Mouse (Mus musculus) midbrain, embryonic 10.5 days (tissue): ENCODE data around the gene Oas1e. TPM values are rescaled to one million over a fixed set of nuclear protein-coding genes. Genes with fewer than 3 reads are reported as not detected.
"Not testable (repeated sequence)": the region's sequence is repeated elsewhere in the genome, so short reads cannot be mapped to it uniquely, and the experiment has no call there.

ENCODE experiments used
- DNase-seq: peaks from one replicate; pipeline ENCODE4 v3.0.0-alpha.2; 2017; ENCODE audit warnings: low spot score
- H3K27ac ChIP-seq: fragments of 300-500 bp; sonication (generic); replicated peaks from 2 replicates; pipeline ENCODE4 v1.5.1; 2016; ENCODE audit warnings: mild to moderate bottlenecking
- H3K27me3 ChIP-seq: fragments of 300-500 bp; sonication (generic); 2 replicates; pipeline ENCODE4 v1.6.1; 2016; ENCODE audit warnings: low read depth, mild to moderate bottlenecking; ENCODE audit not compliant: poor library complexity, severe bottlenecking
- H3K36me3 ChIP-seq: fragments of 300-500 bp; sonication (generic); 2 replicates; pipeline ENCODE4 v1.6.1; 2016; ENCODE audit warnings: mild to moderate bottlenecking, moderate library complexity
- H3K4me1 ChIP-seq: fragments of 300-500 bp; sonication (generic); 2 replicates; pipeline ENCODE4 v1.6.1; 2016
- H3K4me3 ChIP-seq: fragments of 300-500 bp; sonication (generic); 2 replicates; pipeline ENCODE4 v1.5.1; 2016; ENCODE audit warnings: mild to moderate bottlenecking, moderate library complexity
- H3K9me3 ChIP-seq: fragments of 300-500 bp; sonication (generic); replicated peaks from 2 replicates; pipeline ENCODE4 v1.6.1; 2016; ENCODE audit warnings: mild to moderate bottlenecking
- WGBS: fragments of 180-500 bp; shearing (Covaris S2); methylation state at CpG from one replicate; pipeline ENCODE4 v1.1.7; 2016; 5-methylcytosine and 5-hydroxymethylcytosine counted together
- polyA plus RNA-seq: library from polyadenylated mRNA; unstranded; fragments of >200 nt; fragmentation: Nextera tagmentation; extraction: Ambion mirVana; gene quantifications from 2 replicates; pipeline ENCODE4 v1.2.1, GENCODE M21; 2016

Oas1e gene
- polyA plus RNA-seq: 0.11 TPM in 1 of 2 replicates, not detected in the other

DNA sequence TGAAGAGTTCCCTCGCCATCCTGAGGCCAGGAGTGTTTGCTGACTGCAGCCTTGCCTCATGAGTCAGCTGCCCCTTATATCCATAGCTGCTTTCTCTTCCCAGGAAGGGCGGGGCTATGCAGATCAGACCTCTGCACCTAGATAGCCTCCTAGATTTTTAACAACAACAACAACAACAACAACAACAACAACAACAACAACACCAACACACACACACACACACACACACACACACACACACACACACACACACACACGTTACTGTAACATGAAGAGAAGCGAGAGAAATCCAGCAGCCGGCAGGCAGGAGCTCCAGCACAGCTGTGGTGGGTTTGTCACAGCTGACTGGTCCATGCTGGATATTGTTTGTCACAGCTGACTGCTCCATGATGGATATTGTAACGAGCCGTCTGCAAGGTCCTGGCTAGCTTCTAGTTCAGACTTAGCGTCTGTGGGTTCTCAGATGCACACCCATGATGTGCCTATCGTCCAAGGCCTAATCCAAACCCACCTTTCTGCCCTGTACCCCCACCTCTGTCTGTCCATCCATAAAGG, at the start of gene Oas1e:
Gene Oas1e (minus strand): TSS at position 51 of the 555 bp plus-strand sequence.
- WGBS: 72% methylated on average over 9 of the region's 9 CpGs
- H3K27me3 ChIP-seq: not testable (repeated sequence)

DNA sequence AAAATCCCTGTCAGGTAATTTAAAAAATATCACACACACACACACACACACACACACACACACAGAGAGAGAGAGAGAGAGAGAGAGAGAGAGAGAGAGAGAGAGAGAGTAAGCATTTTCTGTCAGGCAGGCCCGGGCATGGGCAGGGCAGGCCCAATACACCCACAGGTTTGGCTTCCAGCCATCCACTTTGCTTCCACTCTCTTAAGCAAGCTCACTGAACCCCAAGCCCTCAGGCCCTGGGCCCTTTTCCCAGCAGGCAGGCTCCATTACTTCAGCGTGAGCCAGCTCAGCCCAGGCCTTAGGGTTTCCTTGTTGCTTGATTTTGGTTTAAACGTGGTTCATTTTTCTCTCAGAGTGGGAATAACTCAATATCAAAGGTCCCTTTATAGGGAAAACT, 49.4 kb upstream of the Oas1e start:
- no peaks in the 10 kb centered on the region for H3K4me1 ChIP-seq
- no peak overlapping the region for H3K4me3 ChIP-seq
- H3K27ac ChIP-seq: no peak overlapping the region
- no peaks in the 10 kb centered on the region for H3K27me3 ChIP-seq
- H3K36me3 ChIP-seq: no peaks in the 10 kb centered on the region
- H3K9me3 ChIP-seq: no peaks in the 10 kb centered on the region
- no peak for DNase-seq
- WGBS: 84% methylated on average over 3 of the region's 3 CpGs

More for the DNA sequence above, at the start of gene Oas1e:
- not testable (repeated sequence) for H3K27ac ChIP-seq, DNase-seq, H3K9me3 ChIP-seq, H3K4me1 ChIP-seq, H3K36me3 ChIP-seq, H3K4me3 ChIP-seq

DNA sequence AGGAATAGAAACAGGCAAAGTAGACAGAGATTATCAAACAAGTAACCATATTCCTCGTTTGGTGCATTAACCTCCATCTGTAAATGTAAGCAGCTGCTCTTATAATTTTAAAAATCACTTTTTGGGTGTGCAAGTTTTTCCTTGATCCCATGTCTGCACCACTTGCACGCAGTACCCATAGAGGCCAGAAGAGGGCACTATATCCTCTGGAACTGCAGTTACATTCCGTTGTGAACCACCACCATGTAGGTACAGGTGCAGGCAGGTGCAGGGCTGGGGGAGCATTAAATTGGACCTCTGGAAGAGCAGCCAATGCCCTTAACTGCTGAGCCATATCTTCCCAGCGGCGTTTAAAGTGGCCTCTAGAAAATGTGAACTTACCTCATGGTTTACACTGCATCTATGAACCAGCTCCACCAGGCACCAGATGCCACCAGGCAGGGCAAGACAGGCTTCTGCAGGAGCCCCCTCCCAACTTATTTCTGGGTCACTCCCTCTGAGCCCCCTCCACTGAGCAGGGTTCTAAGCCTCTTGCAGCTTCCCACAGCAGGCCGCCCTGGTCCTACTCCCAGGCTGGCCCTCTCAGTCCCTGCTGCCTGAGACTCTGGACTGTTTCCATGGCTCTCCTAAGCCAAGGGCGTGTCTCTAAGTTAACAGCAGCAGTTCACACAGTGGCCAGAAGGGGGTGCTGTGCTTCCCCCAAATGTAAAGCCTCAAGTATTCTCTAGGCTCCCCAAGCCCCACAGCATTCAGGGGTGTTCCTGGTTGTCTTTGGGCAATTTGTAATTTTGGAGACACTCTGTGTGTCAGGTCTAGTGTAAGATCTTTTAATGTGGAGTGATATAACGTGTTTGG, 41.6 kb upstream of the Oas1e start:
- no peak overlapping the region for H3K4me3 ChIP-seq
- no peak overlapping the region for H3K27ac ChIP-seq
- H3K27me3 ChIP-seq: peaks cover 21% of the 10 kb centered on the region
- DNase-seq: peak; percentile 51
- H3K36me3 ChIP-seq: no peaks in the 10 kb centered on the region
- 7% methylated on average over 8 of the region's 8 CpGs for WGBS
- H3K4me1 ChIP-seq: peaks cover 14% of the 10 kb centered on the region
- no peaks in the 10 kb centered on the region for H3K9me3 ChIP-seq

DNA sequence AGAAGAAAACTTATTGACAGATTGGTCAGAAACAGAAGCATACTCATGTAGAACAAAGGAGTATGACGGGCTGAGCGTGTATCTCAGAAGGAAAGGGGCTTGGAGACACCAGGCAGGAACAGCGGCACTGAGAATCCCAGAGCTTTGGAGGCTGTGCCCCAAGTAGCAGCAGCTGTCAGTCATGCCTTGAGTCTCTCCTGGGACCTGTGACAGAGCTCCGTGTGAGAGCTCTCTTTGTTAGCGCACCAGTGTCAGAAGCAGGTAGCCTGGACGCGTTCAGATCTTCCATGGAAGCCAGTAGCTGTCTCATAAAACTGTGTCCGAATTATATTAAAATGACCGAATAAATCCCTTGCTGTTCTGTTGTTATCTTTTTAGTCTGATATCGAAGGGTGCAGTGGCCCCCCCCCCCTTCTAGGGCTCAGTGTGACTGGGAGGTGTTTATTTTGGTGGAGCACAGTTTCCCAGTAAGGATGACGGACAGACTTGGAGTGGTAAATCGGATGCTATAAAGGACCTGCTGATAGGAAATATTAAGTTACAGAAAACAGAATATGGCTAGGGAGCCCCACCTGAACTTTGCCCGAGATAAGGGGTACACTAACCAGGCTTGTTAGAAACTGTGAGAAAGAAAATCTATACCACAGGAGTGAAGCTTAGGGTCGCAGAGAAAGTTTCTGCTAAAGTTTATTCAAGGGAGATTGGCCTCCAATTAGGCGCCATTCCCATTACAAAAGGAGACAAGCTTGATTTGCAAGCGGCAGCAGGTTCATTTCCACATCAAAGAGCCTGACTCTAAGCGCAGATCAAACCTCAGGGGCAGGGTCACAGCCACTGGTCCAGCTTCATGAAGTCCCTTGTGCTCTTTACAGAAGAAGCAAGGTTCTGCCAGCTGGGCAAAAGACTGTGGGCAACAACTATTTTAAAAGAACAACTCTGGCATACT, 38.3 kb upstream of the Oas1e start:
- peak overlapping the region; percentile 49; the same call in 1 of the 2 replicates for H3K27ac ChIP-seq
- H3K36me3 ChIP-seq: no peaks in the 10 kb centered on the region
- WGBS: 19% methylated on average over 17 of the region's 17 CpGs
- peaks cover 14% of the 10 kb centered on the region for H3K4me1 ChIP-seq
- peak overlapping the region; percentile 11; the same call in 1 of the 2 replicates for H3K4me3 ChIP-seq
- DNase-seq: peak; percentile 34
- H3K9me3 ChIP-seq: no peaks in the 10 kb centered on the region; the same call in 1 of the 2 replicates
- H3K27me3 ChIP-seq: peaks cover 21% of the 10 kb centered on the region

DNA sequence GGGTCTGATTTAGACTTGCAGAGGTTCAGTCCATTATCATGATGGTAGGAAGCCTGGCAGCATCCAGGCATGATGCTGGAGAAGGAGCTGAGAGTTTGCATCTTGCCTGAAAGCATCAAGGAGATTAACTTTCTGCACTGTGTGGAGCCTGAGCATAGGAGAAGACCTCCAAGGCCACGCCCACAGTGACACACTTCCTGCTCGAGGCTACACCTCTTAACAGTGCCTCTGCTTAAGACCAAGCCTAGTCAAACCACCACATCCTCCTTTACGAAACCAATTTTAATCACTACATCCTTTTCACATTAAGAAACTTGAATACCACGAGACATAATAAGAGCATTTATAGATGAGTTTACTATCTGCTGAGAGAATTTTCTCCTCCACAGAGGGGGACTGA, 35.7 kb upstream of the Oas1e start:
- DNase-seq: no peak
- H3K27ac ChIP-seq: no peak overlapping the region
- WGBS: 83% methylated on average over 4 of the region's 4 CpGs
- H3K27me3 ChIP-seq: peaks cover 17% of the 10 kb centered on the region
- H3K9me3 ChIP-seq: no peaks in the 10 kb centered on the region; the same call in 1 of the 2 replicates
- H3K4me3 ChIP-seq: no peak overlapping the region
- H3K36me3 ChIP-seq: no peaks in the 10 kb centered on the region
- peaks cover 14% of the 10 kb centered on the region for H3K4me1 ChIP-seq

DNA sequence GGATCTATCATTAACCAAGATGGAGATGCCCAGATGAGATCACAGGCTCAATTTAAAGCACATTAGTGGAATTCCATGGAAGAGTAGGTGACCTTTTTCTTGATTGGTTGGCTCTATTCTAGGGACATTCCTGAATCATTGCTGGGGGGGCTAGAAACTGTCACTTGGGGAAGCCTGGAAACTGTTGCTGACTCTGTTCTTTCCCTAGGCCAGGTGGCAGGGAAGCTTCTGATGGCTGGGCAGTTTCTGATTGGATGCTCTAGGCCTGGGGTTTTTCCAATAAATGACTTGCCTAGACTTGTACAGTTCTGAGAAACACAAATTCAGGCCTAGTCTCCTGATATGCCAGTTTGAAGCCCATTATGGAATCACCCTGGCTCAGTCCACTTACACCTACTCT, 23.7 kb upstream of the Oas1e start:
- no peaks in the 10 kb centered on the region for H3K36me3 ChIP-seq
- no peak for DNase-seq
- H3K4me3 ChIP-seq: no peak overlapping the region
- H3K27ac ChIP-seq: no peak overlapping the region
- H3K27me3 ChIP-seq: no peaks in the 10 kb centered on the region
- H3K4me1 ChIP-seq: no peaks in the 10 kb centered on the region
- peaks cover 15% of the 10 kb centered on the region for H3K9me3 ChIP-seq

DNA sequence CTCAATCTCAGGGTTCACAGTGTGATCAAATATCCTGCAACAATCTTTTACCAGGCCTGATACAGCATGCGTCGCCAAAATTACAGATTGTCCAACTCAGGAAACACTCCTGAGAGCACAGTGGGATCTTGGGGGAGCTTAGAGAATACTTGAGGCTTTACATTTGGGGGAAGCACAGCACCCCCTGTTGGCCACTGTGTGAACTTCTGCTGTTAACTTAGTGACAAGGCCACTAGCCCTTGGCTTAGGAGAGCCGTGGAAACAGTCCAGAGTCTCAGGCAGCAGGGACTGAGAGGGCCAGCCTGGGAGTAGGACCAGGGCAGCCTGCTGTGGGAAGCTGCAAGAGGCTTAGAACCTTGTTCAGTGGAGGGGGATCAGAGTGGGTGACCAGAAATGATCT, 20.6 kb upstream of the Oas1e start:
- no peak for DNase-seq
- Histone ChIP-seq H3K9me3 (peaks cover 15% of the 10 kb centered on the region), H3K4me3 (no peak overlapping the region), H3K36me3 (no peaks in the 10 kb centered on the region), H3K27me3 (no peaks in the 10 kb centered on the region; the same call in 1 of the 2 replicates), H3K27ac (no peak overlapping the region), H3K4me1 (peaks cover 13% of the 10 kb centered on the region)
- 60% methylated on average over 3 of the region's 3 CpGs for WGBS

DNA sequence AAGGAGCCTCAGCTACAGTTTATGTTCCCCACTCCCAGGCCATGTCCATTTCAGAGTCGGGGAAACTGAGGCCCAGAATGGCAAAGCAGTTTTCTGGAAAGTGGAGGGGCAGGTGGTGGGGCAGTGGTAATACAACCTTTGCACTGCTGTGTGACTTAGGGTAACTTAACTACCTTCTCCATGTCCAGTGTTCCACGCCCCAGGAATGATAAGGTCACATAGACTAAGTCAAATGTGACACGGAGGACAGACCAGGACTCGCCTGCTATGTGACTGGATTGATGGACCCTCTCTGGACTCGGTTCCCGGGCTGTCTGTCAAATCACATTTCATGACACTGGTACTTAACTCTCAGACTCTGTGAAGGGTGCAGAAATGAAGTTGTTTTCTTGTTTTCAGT, 17.7 kb upstream of the Oas1e start:
- 88% methylated on average over 6 of the region's 6 CpGs for WGBS
- Histone ChIP-seq H3K4me1 (peaks cover 13% of the 10 kb centered on the region), H3K27ac (no peak overlapping the region), H3K9me3 (no peaks in the 10 kb centered on the region), H3K36me3 (no peaks in the 10 kb centered on the region), H3K4me3 (peak overlapping the region; percentile 47; the same call in 1 of the 2 replicates), H3K27me3 (no peaks in the 10 kb centered on the region; the same call in 1 of the 2 replicates)
- no peak for DNase-seq

DNA sequence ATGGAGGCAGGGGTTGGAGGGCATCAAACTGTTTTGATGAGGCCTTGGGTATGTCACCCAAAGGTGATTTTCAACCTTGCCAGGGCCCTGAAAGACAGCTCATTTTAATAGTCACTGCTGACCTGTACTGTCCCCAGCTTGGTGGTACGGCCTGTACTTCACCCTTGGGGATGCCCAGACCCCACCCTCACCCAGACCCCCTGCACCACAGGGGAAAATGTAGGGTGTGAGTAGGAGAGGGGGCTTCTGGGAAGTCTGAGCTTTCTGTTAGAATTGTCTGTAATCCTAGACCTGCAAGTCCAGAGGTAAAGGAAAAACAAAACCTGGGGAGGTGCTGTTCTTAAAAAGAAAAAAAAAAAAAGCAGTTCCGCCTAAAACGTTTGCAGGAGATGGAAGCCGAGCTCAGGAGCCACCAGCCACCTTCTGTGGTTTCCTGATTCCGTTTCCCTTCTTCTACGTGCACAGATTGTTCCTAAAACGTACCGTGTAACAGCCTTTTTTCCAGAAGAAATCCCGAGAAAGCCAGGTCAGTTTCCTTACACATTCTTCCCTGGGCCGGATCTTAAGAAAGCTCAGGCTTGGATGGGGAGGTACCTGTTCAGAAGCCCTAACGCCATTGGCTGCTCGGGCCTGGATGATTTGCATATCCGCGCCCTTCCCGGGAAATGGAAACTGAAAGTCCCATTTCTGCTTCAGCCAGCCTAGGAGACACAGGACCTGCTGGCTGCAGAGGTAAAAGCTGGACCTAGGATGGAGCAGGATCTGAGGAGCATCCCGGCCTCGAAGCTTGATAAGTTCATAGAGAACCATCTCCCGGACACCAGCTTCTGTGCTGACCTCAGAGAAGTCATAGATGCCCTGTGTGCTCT, 16.9 kb upstream of the Oas1e start, which contains the start of gene Oas1c:
Gene Oas1c (minus strand): TSS at position 564 of the 869 bp plus-strand sequence.
- no peaks in the 10 kb centered on the region for H3K9me3 ChIP-seq
- H3K27me3 ChIP-seq: no peaks in the 10 kb centered on the region; the same call in 1 of the 2 replicates
- peak within 1 kb of the TSS; percentile 47 for H3K4me3 ChIP-seq
- 8% methylated on average over 18 of the region's 18 CpGs for WGBS
- H3K36me3 ChIP-seq: no peaks in the 10 kb centered on the region
- H3K27ac ChIP-seq: peak within 1 kb of the TSS; percentile 57
- peak; percentile 73 for DNase-seq
- H3K4me1 ChIP-seq: peaks cover 13% of the 10 kb centered on the region

DNA sequence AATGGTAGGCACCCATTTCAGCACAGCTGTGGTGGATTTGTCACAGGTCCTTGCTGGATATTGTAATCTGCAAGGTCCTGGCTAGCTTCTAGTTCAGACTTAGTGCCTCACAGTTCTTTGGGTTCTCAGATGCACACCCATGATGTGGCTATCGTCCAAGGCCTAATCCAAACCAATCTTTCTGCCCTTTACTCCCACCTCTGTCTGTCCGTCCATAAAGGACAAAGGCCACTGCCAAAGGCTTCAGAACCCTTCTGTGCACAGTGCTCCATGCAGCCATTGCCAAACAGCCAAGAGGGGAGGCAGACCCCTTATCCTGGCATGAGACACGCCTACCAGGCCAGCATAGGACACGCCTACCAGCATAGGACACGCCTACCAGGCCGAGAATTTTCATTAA, 13.8 kb upstream of the Oas1e start:
- 39% methylated on average over 6 of the region's 6 CpGs for WGBS
- Histone ChIP-seq H3K27me3 (no peaks in the 10 kb centered on the region; the same call in 1 of the 2 replicates), H3K27ac (no peak overlapping the region), H3K4me3 (no peak overlapping the region), H3K9me3 (no peaks in the 10 kb centered on the region), H3K4me1 (peaks cover 13% of the 10 kb centered on the region), H3K36me3 (no peaks in the 10 kb centered on the region)
- no peak for DNase-seq

DNA sequence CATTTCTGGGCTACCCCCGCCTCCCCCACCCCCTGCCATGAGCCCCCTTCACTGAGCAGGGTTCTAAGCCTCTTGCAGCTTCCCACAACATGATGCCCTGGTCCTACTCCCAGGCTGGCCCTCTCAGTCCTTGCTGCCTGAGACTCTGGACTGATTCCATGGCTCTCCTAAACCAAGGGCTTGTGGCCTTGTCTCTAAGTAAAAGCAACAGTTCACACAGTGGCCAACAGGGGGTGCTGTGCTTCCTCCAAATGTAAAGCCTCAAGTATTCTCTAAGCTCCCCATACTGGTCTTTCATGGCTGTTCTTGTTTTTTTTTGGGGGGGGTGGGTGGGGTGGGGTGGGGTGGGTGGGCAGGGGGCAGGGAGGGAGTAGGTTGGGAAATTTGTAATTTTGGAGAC, 11.1 kb upstream of the Oas1e start:
- H3K4me3 ChIP-seq: no peak overlapping the region
- peak; percentile 56 for DNase-seq
- H3K36me3 ChIP-seq: no peaks in the 10 kb centered on the region
- H3K27me3 ChIP-seq: no peaks in the 10 kb centered on the region
- WGBS: 67% methylated on average over 1 of the region's 1 CpGs
- no peaks in the 10 kb centered on the region for H3K9me3 ChIP-seq
- no peak overlapping the region for H3K27ac ChIP-seq
- no peaks in the 10 kb centered on the region for H3K4me1 ChIP-seq
